Mouse (Mus musculus): ENCODE measurements around the gene Sub1. TPM values are rescaled to one million over a fixed set of nuclear protein-coding genes. Genes with fewer than 3 reads are reported as not detected.

Gene Sub1
- total and polyA plus RNA-seq, 3 experiments, result 553 to 2,677 (median 1,927) TPM

DNA sequence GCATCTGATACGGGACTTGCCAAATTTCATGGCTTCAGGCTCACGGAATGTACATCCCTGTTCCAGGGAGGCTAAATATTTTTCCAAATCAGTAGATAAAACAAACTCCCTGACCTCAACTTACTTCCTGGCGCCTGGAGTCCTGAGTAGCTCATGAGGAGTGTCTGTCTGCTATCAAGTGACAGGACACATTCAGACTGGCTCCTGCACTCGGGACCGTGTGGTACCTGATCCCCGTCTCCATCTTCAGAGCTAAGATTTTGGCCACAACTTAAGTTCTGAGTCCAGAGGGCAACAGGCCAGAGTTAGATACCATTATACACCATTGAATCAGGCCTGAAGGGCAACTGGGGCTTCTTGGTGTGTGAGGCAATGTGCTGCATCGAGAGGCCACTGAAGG is 40.7 kb downstream of the Sub1 start:
- Histone ChIP-seq H3K4me1 (ENCODE audit: control insufficient read depth in 1 of 2, insufficient read depth in 2 of 2) (0 out of 4 replicates have a peak, but pooled peaks cover 3 to 4% of the 10 kb centered on the region in 2 experiments), H3K9ac (ENCODE audit: insufficient read depth, low read depth) (no peak overlapping the region), H3K79me2 (replicated peaks; ENCODE audit: control insufficient read depth, extremely low read depth, insufficient read depth, poor library complexity, severe bottlenecking) (no peaks in the 10 kb centered on the region), H3K36me3 (replicated peaks in 1 of 2; ENCODE audit: control insufficient read depth in 1 of 2, insufficient read depth in 1 of 2, low read length in 1 of 2) (no peaks in the 10 kb centered on the region), H3K4me2 (ENCODE audit: insufficient read depth, low read depth, poor library complexity, severe bottlenecking) (no peak overlapping the region), H3K9me3 (replicated peaks; ENCODE audit: low read length) (no peaks in the 10 kb centered on the region), H3K4me3 (replicated peaks in 1 of 3; ENCODE audit: low read depth in 2 of 3, low read length in 2 of 3, poor library complexity in 1 of 3) (no peak overlapping the region), H3K27ac (ENCODE audit: insufficient read depth, low read depth) (no peak overlapping the region), H3K27me3 (replicated peaks) (no peaks in the 10 kb centered on the region)
- dilution Hi-C loops (cut with MboI; ENCODE audit: extremely low pct_ligation_motif_present, extremely low pct_unique_long_range_greater_than_20kb, low sequenced_read_pairs), result no loop called here
- in situ Hi-C loops (cut with MboI; ENCODE audit: low pct_ligation_motif_present, low pct_unique_long_range_greater_than_20kb, low sequenced_read_pairs), result loop anchor here (25.0 kb wide), 1 partner anchor 944 kb away; the partner anchor contains the start of gene Slc45a2
- no peak for DNase-seq (ENCODE audit: extremely low read depth)
- TF ChIP-seq CHD2 (IDR thresholded peaks at IDR 0.05; ENCODE audit: low read length), result no peak
- no peak for TF ChIP-seq BHLHE40 (IDR thresholded peaks at IDR 0.05; ENCODE audit: low read depth, low read length)
- no peak for TF ChIP-seq POLR2A (IDR thresholded peaks at IDR 0.05; ENCODE audit: low read depth, low read length)
- no peak for TF ChIP-seq CHD1 (IDR thresholded peaks at IDR 0.05; ENCODE audit: low read depth, low read length)
- TF ChIP-seq JUN (IDR thresholded peaks at IDR 0.05; ENCODE audit: insufficient read depth, low read depth, low read length), result no peak

GRCm38 (mm10) chr15:11954190-11954589 is 42.6 kb downstream of the Sub1 start:
- no peaks in the 10 kb centered on the region for H3K27me3 ChIP-seq (replicated peaks)
- no peaks in the 10 kb centered on the region for H3K79me2 ChIP-seq (replicated peaks; ENCODE audit: control insufficient read depth, extremely low read depth, insufficient read depth, poor library complexity, severe bottlenecking)
- no peak overlapping the region for H3K27ac ChIP-seq (ENCODE audit: insufficient read depth, low read depth)
- in situ Hi-C loops (cut with MboI; ENCODE audit: low pct_ligation_motif_present, low pct_unique_long_range_greater_than_20kb, low sequenced_read_pairs), result loop anchor here (25.0 kb wide), 1 partner anchor 942 kb away; the partner anchor contains the start of gene Slc45a2
- H3K9ac ChIP-seq (ENCODE audit: insufficient read depth, low read depth), result no peak overlapping the region
- H3K4me1 ChIP-seq (ENCODE audit: control insufficient read depth in 1 of 2, insufficient read depth in 2 of 2), result 0 out of 4 replicates have a peak, but pooled peaks cover 3 to 5% of the 10 kb centered on the region in 2 experiments
- no peak overlapping the region for H3K4me2 ChIP-seq (ENCODE audit: insufficient read depth, low read depth, poor library complexity, severe bottlenecking)
- H3K9me3 ChIP-seq (replicated peaks; ENCODE audit: low read length), result no peaks in the 10 kb centered on the region
- dilution Hi-C loops (cut with MboI; ENCODE audit: extremely low pct_ligation_motif_present, extremely low pct_unique_long_range_greater_than_20kb, low sequenced_read_pairs), result no loop called here
- no peaks in the 10 kb centered on the region for H3K36me3 ChIP-seq (replicated peaks in 1 of 2; ENCODE audit: control insufficient read depth in 1 of 2, insufficient read depth in 1 of 2, low read length in 1 of 2)
- TF ChIP-seq ZC3H11A (IDR thresholded peaks at IDR 0.05; ENCODE audit: low read depth, low read length), result no peak
- TF ChIP-seq NELFE (IDR thresholded peaks at IDR 0.05; ENCODE audit: low read depth, low read length), result no peak
- TF ChIP-seq MXI1 (IDR thresholded peaks at IDR 0.05; ENCODE audit: low read depth, low read length), result no peak
- no peak for TF ChIP-seq SIN3A (IDR thresholded peaks at IDR 0.05; ENCODE audit: low read length)
- TF ChIP-seq MEF2A (IDR thresholded peaks at IDR 0.05; ENCODE audit: borderline replicate concordance, low read depth, low read length), result no peak
- TF ChIP-seq CHD1 (IDR thresholded peaks at IDR 0.05; ENCODE audit: low read depth, low read length), result no peak
- TF ChIP-seq ZKSCAN1 (IDR thresholded peaks at IDR 0.05; ENCODE audit: borderline replicate concordance, low read depth, low read length), result no peak
- TF ChIP-seq KAT2A (IDR thresholded peaks at IDR 0.05; ENCODE audit: insufficient replicate concordance, low read length), result no peak
- TF ChIP-seq RAD21 (IDR thresholded peaks at IDR 0.05; ENCODE audit: low read depth, low read length), result no peak
- TF ChIP-seq PAX5 (IDR thresholded peaks at IDR 0.05; ENCODE audit: low read length), result no peak
- no peak for TF ChIP-seq NRF1 (IDR thresholded peaks at IDR 0.05; ENCODE audit: low read depth, low read length)
- TF ChIP-seq E2F4 (IDR thresholded peaks at IDR 0.05; ENCODE audit: insufficient replicate concordance, low read depth, low read length), result no peak
- TF ChIP-seq MAX (IDR thresholded peaks at IDR 0.05; ENCODE audit: low read length), result no peak
- DNase-seq (ENCODE audit: extremely low read depth), result no peak
- no peak overlapping the region for H3K4me3 ChIP-seq (replicated peaks in 1 of 3; ENCODE audit: low read depth in 2 of 3, low read length in 2 of 3, poor library complexity in 1 of 3)
